Mouse (Mus musculus) natural killer cell, adult 2 months (primary cell): ENCODE measurements around the gene Tcf19.
A peak's percentile ranks its signal among the peaks of the same experiment; 100 is the strongest.
"Not testable (repeated sequence)": the region's sequence is repeated elsewhere in the genome, so short reads cannot be mapped to it uniquely, and the experiment has no call there.

Source experiments
- DNase-seq, 2 experiments: peaks; one replicate each; pipeline ENCODE4 v3.0.0; 2022; ENCODE audit warnings: low spot score in 2 of 2

Gene Tcf19

DNA sequence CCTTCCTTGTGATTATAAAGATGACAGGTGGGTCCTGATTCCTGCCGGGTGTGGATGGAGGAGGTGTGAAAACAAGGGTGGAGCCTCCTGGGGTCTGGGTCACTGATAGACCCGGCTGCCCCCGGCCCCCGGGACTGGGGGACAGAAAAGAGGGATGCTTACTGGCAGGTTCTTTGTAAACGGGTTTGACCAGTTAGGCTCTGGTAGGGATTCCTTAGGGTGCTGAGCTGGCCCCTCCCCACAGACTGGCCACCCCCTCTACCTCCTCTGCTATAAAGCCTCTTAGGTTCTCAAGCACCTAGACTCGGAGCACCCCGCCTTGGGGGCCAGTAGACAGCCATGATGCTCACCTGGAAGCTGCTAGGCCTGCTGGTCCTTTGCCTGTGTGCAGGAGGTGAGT, 16.3 kb upstream of the Tcf19 start, which contains the start of gene Psors1c2:
Gene Psors1c2, plus strand, starts transcription at position 301 of the 400 bp plus-strand sequence.
- DNase-seq = no peak

DNA sequence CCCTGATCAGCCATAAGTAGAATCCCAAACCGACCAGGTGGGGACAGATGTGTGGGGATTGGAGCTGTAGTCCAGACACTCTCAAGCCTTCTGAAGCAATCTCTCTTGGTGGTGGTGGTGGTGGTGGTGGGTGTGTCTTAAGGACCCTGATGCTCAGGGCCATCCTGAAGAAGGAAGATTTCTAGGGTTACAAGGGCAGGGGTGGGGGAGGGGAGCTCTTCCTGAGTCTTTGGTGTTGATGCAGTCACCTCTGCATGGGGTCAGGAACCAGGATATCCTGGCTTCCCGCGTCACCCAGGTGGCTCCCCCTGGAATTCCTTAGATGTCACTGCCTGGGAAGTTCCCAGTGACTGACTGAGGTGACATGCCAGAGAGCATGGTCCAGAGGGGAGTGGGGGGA, 15.7 kb upstream of the Tcf19 start:
- DNase-seq = no peak

DNA sequence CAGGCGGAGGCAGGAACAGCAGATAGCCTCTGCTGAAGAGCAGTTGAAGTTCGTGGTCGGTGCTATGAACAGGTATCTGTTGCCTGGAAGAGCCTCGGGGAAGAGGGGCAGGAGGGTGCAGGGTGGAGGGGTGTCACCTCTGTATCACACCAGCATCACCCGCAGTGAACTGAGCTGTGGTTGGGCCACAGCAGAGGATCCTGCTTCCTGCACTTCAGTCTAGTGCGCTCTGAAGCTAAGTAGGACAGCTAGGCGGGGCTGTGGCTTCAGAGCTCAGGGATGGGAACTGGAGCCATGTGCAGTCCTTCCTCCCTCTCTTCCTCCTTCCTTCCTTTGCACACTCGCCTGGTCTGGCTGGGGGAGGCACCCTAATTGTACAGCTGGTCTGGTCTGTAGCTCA, 10.0 kb upstream of the Tcf19 start:
- no peak for DNase-seq

DNA sequence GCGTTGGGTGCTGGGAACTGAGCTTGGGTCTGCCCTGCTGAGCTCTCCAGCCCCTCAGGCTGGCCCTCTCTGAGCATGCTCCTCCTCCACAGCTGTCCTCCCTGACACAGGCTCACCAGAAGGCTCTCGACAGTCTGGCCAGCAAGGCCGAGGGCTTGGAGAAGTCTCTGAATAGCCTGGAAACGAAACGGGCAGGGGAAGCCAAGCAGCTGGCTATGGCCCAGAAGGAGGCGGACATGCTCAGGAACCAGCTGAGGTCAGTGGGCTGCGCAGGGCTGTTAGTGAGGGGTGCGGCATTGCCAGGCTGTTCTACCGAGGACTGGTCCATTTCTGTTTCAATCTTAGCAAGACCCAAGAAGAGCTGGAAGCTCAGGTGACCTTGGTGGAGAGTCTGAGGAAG, 7.7 kb upstream of the Tcf19 start:
- no peak for DNase-seq

DNA sequence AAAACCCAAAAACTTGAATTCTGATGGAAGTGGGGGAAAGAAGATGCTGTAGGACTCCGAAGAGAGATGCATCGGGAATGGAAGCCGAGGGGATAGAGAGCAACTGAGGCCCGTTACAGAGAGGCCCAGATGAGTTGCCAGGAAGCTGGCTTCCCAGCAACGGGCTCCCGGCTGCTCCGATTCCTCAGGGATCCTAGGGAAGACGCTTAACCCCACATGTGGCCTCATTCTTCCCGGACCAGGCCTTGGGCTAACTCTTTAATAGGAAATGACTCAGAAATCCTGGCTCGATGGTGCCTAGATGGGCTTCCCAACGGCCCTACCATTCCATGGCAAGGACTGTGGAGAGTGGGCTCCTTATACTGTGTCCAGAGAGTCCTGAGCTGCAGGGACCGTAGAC, 902 bp upstream of the Tcf19 start:
- no peak for DNase-seq

DNA sequence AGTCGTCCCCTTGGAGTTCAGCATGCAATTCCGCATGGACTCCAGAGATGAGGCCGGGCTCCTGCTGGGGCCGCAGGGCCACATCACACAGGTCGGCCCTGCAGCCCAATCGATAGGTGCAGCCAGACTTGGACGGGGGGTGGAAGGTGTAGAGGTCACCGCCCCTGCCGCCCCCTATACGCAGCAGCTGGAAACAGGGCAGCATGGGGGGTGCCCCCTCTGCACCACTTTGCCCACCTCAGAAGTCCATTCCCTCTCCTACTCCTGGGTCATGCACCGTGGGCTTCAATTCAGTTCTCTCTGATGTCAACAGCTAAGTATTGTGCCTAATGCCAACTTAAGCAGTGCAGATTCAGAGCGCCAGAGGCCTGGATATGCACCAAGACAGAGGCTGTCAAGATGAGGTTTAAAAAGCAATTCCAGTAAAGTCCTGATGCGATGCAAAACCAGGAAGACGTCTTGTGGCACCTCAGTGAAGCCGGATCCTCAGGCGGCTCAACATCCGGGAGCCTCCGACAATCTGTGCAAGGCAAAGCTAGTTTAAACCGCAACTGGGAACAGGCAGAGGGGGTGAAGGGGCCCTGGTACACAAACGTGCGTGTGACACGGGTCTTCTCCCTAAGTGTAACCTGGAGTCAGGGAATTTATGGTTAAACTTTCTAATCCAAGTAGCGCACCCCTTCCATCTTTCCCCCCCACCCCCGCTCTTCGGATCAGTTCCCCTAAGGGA, 548 bp downstream of the Tcf19 start:
- no peak for DNase-seq

DNA sequence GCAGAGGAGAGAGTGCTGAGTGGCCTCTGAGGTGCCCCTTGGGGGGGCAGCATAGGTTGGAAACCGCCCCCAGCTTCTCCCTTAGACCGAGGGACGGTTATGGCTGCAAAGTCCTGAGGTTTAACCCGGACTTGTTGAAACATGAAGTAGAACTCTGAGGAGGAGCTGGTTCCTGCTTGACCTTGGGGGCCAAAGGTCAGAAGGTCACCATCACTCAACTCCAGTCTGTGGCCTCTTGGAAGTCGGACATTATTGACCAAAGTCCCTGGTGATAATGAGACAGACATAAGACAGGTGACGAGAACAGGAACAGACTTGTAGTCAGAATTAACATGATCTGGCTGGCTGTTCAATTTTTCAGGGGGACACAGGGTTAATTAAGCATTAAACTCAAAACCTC, 1.9 kb downstream of the Tcf19 start:
- no peak for DNase-seq

DNA sequence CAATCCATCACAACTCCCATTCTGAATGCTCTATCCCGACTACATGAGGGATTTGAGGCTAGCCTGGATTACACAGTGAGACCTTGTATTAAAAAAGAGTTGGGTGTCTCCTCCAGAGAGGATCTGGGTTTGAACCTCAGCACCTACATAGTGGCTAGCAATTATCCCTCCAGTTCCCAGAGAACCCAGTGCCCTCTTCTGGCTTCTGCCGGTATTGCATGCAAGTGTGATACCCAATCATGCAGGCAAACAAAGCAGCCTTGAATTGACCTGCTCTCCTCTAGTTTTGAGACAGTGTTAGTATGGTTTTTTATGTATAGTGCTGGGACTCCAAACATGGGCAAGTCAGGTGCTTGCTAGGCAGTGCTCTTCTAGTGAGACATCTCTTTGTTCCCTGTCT, 2.7 kb downstream of the Tcf19 start:
- peak; percentile 71 to 77 for DNase-seq

DNA sequence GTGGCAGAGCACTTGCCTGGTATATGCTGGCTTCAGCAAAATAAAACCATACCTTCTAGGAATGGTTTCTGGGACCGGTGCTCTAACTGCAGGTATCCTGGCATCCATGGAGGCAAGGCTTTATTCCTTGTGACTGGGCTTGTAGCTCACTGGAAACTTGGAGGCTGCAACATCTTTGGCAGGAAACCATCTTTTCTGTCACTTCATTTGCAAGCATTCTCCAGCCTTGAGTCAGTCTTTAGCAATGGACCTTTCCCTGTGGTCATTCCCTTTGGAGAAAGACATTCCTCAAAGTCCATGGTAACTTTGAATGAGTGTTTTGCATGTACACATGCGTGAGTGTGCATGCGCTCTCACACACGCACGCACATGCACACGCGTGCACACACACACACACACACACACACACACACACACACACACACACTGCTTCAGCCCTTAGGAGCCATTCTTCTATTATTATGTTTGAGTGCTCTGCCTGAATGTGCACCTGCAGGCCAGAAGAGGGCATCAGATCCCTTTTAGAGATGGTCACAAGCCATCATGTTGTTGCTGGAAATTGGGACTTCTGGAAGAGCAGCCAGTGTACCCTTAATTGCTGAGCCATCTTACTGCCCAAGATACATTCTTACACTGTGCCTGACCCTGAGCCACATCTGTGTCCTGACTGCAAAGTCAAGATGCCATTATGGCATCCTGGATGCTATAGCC, 3.6 kb downstream of the Tcf19 start:
- DNase-seq = no peak

DNA sequence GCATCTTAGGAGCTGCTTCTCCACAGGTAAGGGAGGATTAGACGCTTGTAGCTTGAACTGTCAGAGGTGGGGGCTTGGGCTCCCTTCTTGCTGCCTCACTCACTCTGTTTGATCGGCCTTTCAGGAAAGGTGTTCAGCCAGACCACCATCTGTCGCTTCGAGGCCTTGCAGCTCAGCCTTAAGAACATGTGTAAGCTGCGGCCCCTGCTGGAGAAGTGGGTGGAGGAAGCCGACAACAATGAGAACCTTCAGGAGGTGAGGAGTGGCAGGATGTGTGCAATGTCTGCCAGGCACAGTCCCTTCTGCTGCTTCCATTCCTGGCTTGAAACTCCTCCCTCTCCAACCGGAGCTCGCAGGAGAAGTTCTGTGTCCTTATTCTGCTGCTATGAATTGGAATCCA, 7.3 kb downstream of the Tcf19 start:
- peak; percentile 34 to 46 for DNase-seq

DNA sequence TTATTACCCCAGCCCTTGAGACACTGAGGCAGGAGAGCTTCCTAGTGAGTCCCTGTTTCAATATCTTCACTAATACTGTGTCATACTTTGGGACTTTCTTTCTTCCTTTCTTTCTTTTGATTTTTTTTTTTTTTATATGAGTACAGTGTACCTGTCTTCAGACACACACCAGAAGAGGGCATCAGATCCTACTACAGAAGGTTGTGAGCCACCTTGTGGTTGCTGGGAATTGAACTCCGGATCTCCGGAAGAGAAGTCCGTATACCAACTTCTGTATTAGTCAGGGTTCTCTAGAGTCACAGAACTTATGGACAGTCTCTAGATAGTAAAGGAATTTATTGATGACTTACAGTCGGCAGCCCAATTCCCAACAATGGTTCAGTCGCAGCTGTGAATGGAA, 8.3 kb downstream of the Tcf19 start:
- DNase-seq = not testable (repeated sequence)

DNA sequence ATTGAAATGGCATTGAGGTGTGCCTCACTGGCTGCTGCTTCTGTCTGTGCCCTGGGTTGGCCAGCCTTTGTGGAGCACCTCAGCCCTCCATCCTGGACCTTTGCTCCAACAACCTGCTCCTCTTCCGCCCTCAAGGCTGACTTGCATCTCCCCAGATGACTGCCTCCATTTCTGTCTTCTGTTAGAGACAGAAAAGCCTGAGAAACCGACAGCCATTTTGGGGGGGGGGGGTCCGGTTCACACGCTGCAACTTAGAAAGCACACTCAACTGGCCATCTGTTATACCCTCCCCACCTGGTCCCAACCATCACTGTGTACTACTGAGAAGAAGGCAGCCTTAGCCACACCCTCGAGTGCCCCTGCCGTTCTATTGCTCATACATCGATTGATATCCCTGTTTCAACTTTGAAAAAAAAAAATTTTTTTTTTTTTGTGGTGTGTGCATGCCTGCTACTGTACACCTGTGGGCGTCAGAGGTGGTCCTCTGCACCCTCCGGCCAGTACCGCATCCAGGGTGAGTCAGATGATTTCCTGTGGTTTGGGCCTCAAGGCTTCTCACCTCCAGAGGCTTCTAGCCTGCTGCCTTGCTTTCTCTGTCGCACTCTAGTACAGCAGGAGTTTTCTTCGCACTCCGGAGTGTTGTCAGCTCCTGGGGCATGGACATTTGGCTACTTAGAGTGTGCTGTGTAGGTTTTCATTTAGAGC, 8.9 kb downstream of the Tcf19 start:
- DNase-seq = peak; percentile 61 to 76

DNA sequence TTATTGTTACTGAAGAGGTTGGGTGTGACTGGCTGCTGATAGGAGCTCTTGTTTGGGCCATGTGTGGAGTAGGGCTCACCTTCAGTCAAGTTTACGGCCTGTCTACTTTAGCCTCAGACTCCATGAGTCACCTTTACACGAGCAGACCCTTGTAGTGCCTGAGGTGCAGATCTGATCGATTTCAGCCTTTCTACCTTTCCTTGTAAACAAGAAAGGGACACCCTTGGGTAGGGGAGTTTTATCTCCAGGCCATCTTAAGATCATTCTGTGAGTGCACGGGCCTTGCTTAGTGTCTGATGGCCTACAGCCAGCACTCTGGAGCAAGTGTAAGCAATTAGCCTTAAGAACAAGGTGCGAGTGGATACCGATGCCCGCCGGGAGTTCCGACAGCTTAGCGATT, 9.7 kb downstream of the Tcf19 start:
- no peak for DNase-seq

DNA sequence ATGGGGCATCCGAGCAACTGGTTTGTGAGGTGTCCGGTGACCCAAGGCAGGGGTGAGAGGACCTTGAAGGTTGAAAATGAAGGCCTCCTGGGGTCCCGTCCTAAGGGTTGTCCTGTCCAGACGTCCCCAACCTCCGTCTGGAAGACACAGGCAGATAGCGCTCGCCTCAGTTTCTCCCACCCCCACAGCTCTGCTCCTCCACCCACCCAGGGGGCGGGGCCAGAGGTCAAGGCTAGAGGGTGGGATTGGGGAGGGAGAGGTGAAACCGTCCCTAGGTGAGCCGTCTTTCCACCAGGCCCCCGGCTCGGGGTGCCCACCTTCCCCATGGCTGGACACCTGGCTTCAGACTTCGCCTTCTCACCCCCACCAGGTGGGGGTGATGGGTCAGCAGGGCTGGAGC, 10.8 kb downstream of the Tcf19 start, which contains the start of gene Pou5f1:
Gene Pou5f1, plus strand, starts transcription at position 243 of the 400 bp plus-strand sequence.
- no peak for DNase-seq

DNA sequence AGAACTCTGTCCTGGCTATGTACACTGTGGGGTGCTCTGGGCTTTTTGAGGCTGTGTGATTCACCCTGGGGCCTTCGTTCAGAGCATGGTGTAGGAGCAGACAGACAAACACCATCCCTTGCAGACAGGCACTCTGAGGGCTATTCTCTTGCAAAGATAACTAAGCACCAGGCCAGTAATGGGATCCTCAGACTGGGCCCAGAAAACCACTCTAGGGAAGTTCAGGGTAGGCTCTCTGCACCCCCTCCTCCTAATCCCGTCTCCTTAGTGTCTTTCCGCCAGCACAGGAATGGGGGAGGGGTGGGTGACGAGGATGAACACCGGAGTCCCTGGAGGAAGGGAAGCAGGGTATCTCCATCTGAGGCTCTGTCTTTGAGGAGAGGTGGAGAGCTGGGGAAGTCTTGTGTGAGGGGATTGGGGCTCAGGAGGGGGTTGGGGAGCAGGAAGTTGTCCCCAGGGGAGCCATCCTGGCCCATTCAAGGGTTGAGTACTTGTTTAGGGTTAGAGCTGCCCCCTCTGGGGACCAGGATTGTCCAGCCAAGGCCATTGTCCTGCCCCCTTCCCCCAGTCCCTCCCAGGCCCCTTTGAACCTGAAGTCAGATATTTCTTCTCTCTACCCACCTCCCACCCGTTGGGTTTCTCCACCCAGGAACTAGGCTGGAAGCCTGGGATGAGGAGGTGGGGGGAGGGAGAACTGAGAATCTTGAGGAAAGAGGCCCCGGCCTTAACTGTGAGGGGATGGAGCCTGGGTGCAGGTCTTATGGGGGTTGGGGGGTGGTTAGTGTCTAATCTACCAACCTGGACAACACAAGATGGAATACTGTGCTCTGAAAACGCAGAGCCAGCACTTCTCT, 11.8 kb downstream of the Tcf19 start:
- no peak for DNase-seq

DNA sequence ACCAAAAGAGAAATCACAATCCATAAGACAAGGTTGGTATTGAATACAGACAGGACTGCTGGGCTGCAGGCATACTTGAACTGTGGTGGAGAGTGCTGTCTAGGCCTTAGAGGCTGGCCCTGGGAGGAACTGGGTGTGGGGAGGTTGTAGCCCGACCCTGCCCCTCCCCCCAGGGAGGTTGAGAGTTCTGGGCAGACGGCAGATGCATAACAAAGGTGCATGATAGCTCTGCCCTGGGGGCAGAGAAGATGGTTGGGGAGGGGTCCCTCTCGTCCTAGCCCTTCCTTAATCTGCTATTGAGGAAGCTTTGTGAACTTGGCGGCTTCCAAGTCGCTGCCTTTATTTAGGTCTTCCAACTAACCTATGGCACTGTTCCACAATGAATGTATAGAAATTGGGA, 12.8 kb downstream of the Tcf19 start:
- no peak for DNase-seq

DNA sequence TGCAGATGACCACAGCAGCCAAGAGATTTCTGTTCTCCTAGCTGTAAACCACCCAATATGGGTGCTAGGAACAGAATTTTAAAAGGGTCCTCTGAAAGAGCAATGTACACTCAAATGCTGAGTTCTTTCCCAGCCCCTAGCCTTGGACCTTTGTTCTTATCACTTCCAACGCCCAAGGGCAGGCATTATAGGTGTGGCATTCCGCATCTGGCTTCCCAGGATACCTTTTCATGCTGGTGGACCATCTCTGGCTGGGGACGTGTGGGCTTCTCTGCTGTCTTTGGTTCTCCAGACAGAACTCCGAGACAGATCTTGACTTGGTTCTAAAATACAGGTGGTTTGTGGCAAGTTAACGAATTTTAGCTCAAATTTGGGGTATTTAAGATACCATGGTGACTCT, 13.9 kb downstream of the Tcf19 start:
- DNase-seq = no peak

DNA sequence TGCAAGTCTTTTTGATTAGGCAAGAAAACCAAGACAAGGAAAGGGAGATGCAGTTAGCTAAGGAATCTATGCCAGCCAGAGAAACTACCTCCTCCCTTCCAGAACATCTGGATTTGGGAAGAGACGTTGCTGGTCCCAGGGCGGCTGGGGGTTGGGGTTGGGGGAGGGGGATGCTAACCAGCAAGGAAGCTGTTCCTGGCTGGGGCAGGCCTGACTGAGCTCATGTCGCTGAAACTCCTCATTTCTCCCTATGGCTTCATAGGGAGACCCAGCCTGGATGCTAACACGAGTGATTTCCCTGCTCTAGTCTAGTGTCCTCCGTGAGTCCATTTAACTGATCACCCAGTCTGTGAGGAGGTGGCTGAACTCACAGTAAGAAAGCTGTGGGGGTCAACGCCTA, 14.4 kb downstream of the Tcf19 start:
- no peak for DNase-seq

DNA sequence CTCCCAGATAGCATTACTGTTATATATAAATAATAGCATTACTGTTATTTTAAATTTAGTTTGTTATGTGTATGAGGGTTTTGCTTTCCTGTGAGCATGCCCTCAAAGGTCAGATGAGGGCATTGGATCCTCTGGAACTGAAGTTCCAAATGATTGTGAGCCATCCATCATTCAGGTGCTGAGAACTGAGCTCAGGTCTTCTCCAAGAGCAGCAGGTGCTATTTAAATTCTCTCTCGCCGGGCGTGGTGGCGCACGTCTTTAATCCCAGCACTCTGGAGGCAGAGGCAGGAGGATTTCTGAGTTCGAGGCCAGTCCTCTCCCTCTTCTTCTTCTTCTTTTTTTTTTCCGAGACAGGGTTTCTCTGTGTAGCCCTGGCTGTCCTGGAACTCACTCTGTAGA, 19.5 kb downstream of the Tcf19 start:
- DNase-seq = no peak

DNA sequence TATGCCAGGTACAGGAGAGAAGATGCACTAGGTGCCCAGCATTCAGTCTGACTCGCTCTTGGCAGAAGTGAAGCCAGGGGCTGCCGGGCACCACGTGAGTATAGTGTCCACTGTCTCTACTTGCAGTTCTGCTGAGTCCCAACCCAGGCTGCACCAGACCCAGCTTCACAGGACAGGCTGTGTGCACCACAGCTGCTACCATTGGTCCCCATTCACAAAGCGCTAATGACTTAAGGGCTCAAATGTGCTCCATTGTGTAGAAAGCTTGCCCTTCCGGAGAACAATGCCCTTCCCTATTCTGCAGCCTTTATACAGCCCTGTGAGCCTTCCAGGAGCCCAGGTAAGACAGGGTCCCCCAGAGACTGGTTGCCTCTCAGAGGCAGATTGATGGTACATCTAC, 26.3 kb downstream of the Tcf19 start:
- DNase-seq = no peak

DNA sequence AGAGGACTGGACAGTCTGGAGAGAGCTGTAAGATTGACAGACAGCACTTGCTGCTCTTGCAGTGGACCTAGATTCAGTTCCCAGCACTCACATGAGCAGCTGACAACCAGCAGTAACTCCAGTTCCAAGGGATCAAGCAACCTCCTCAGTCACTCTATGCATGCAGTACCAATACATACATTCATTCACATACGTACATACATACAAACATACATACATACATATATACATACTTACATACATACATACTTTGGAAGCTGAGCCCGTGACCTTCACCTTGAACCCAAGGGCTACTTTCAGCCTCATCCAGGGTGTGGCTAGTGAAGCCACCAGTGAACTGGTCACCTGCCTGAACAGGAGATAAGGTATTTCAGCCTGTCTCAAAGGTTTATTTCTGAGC, 28.6 kb downstream of the Tcf19 start:
- DNase-seq = no peak

DNA sequence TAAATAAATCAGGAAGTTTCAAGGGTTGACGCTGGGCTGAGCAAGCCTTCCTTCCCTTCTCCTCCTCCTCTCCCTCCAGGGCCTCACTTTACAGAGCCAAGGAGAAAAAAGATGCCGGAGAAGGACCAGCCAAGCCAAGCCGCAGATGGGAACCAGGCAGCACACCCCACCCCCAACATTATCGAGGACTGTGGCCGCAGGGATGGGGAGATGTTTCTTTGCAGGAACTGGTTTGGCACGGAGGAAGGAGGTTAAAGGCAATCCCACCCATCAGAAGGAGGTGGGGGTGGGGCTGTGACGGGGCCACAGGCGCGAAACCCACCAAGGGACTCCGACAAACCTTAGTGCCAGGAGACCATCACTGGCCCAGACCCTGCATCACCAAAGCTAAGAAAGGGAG, 29.9 kb downstream of the Tcf19 start:
- DNase-seq = no peak
